Mouse (Mus musculus) embryonic fibroblast, embryonic 13.5 days (primary cell): ENCODE measurements around the gene Dock6. TPM values are rescaled to one million over a fixed set of nuclear protein-coding genes. Genes with fewer than 3 reads are reported as not detected.
"Not testable (repeated sequence)": the region's sequence is repeated elsewhere in the genome, so short reads cannot be mapped to it uniquely, and the experiment has no call there.

Experiments
- H3K27ac ChIP-seq: 2 replicates; pipeline ENCODE4 v1.5.1; 2012; ENCODE audit warnings: low read length, control low read depth, inconsistent platforms; ENCODE audit not compliant: insufficient read depth
- H3K4me1 ChIP-seq: 2 replicates; pipeline ENCODE4 v1.6.1; 2011; ENCODE audit warnings: low read length; ENCODE audit not compliant: control insufficient read depth, insufficient read depth
- H3K4me3 ChIP-seq: 2 replicates; pipeline ENCODE4 v1.5.1; 2011; ENCODE audit warnings: mild to moderate bottlenecking, control low read depth, low read length; ENCODE audit not compliant: insufficient read depth
- CTCF ChIP-seq: IDR thresholded peaks from 2 replicates; pipeline ENCODE4 v1.5.1; 2011; ENCODE audit warnings: mild to moderate bottlenecking, control low read depth, low read length, moderate library complexity, borderline replicate concordance; ENCODE audit not compliant: insufficient read depth
- POLR2A ChIP-seq: IDR thresholded peaks from 2 replicates; pipeline ENCODE4 v1.6.1; 2011; ENCODE audit warnings: low read depth, mild to moderate bottlenecking, control low read depth, low read length, moderate library complexity
- polyA plus RNA-seq: library from polyadenylated mRNA; stranded (reverse); fragments of >200 nt; gene quantifications from 2 replicates; pipeline ENCODE4 v1.2.4, GENCODE M21; 2011; ENCODE audit warnings: low read depth; ENCODE audit not compliant: missing spikeins, insufficient read length

Dock6 gene
- polyA plus RNA-seq, 1 experiment = 18.6 TPM

DNA sequence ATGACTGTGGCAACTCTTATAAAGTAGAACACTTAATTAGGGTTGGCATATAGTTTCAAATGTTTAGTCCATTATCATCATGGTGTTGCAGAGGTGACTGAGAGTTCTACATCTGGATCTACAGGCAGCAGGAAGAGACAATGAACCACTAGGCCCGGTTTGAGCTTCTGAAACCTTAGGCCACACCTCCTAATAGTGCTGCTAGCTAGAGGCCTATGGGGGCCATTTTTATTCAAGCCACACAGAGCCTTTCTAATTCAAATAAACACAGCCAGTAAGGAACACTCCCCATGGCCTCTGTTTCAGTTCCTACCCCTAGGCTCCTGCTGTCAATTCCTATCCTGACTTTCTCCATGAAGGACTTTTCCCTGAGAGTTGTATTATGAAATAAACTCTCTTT is 9.7 kb upstream of the Dock6 start:
- no peaks in the 10 kb centered on the region for H3K4me1 ChIP-seq
- no peak overlapping the region for H3K4me3 ChIP-seq
- TF ChIP-seq POLR2A = no peak
- no peak for TF ChIP-seq CTCF
- H3K27ac ChIP-seq = no peak overlapping the region

GRCm38 (mm10) chr9:21860349-21860748 is 7.9 kb upstream of the Dock6 start:
- H3K4me1 ChIP-seq, H3K27ac ChIP-seq, H3K4me3 ChIP-seq: not testable (repeated sequence)

DNA sequence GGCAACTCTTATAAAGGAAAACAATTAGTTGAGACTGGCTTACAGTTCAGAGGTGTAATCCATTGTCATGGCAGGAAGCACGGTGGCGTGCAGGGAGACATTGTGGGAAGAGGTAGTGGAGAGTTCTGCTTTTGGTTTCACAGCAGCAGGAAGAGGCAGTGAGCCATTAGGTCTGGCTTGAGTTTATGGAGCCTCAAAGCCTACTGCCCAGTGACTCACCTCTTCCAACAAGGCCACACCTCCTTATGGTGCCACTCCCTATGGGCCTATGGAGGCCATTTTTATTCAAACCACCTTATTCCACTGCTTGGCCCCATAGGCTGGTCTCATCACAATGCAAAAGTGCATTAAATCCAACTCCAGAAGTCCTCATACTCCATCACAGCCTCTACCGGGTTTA is 7.2 kb upstream of the Dock6 start:
- no peak for TF ChIP-seq CTCF
- no peak for TF ChIP-seq POLR2A
- no peaks in the 10 kb centered on the region for H3K4me1 ChIP-seq
- no peak overlapping the region for H3K27ac ChIP-seq
- no peak overlapping the region for H3K4me3 ChIP-seq

DNA sequence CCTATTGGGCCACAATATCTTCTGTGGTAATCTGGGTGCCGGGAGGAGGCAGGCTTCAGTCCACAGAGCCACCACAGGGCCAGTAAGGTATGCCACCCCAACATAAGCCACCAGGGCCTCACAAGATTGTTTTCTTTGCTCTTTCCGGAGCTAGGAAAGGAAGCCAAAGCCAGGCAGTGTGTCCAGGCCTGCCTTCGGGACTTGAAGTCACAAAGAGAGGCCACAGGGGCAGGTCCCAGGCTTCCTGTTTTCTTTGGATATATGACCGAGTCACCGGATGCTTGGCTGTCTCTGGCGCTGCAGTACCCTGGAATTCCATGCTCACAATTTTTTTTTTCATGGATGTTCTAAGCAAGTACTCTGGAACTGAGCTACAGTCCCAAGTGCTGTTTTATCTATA is 5.6 kb upstream of the Dock6 start:
- TF ChIP-seq CTCF = no peak
- TF ChIP-seq POLR2A = no peak
- H3K4me3 ChIP-seq = no peak overlapping the region
- no peaks in the 10 kb centered on the region for H3K4me1 ChIP-seq
- H3K27ac ChIP-seq = no peak overlapping the region

- H3K4me1 ChIP-seq = no peaks in the 10 kb centered on the region
- no peak overlapping the region for H3K4me3 ChIP-seq
- TF ChIP-seq CTCF (no peak), POLR2A (no peak)
- H3K27ac ChIP-seq = no peak overlapping the region
Measured at GRCm38 (mm10) chr9:21857501-21857900, 5.1 kb upstream of the Dock6 start.

GRCm38 (mm10) chr9:21854894-21855293 is 2.5 kb upstream of the Dock6 start:
- TF ChIP-seq CTCF = no peak
- no peak for TF ChIP-seq POLR2A
- Histone ChIP-seq H3K4me3 (no peak overlapping the region), H3K4me1 (no peaks in the 10 kb centered on the region), H3K27ac (no peak overlapping the region)

DNA sequence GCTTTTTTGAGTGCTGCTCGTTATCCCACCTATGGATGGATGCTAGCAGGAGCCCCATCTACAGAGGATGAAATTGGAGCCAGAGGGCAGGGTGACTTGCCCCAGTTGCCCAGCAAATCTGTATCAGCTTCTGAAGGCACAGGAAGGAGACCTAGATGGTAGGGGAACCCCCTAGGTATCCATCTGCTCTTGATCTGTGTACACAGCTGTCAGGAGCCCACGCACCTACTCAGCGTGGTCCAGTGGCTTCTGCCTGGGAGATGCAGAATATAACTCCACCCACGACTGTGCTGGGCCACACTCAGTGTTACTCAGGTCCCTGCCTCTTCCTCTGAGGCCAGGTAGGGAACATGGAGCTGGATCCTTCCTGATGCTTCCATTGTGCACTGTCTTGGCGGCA is 1.5 kb upstream of the Dock6 start:
- Histone ChIP-seq H3K4me3 (no peak overlapping the region), H3K4me1 (no peaks in the 10 kb centered on the region), H3K27ac (no peak overlapping the region)
- TF ChIP-seq POLR2A = no peak
- no peak for TF ChIP-seq CTCF

GRCm38 (mm10) chr9:21851084-21851483 is 1.4 kb downstream of the Dock6 start:
- no peak overlapping the region for H3K27ac ChIP-seq
- TF ChIP-seq POLR2A (no peak), CTCF (no peak)
- no peak overlapping the region for H3K4me3 ChIP-seq
- H3K4me1 ChIP-seq = peaks cover 6% of the 10 kb centered on the region

DNA sequence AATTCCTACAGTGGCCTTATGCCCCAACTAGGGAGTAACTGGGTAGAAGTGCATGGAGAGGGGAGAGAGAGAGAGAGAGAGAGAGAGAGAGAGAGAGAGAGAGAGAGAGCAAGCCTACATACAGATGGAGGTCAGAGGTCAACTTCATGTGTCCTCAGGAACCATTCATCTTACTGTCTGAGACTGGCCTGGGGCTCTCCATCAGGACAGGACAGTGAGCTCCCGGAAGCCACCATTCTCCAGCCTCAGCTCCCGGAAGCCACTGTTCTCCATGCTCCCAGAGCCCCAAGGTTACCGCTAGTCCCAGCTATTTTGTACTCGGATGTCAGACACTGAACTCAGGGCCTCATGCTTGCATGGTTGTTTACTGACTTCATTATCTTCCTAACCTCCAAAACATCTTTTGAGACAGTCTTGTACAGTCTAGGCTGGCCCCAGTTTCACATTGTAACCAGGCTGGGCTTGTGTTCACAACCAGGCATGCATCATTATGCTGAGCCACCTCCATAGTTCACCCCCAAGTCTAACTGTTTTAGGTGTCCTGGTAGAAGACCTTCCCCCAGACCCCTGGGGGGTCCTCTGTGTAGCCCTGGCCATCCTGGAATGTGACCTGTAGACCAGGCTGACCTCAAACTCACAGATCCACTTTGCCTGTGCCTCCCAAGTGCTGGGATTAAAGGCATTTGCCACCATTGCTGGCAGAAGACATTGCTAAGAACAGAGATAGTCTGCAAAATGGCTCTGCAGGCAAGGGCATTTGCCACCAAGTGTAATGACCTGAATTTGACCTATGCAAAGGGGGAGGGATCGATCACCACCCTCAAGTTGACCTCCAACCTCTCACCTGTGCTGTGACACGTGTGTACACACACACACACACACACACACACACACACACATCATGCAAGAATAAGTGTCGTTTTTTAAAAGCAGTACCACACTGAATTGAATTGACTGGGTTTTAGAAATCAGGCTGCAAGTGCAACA is 2.5 kb downstream of the Dock6 start:
- Histone ChIP-seq H3K4me1 (peaks cover 6% of the 10 kb centered on the region), H3K4me3 (no peak overlapping the region), H3K27ac (no peak overlapping the region)
- TF ChIP-seq POLR2A (no peak), CTCF (no peak)

GRCm38 (mm10) chr9:21847926-21848325 is 4.5 kb downstream of the Dock6 start:
- Histone ChIP-seq H3K4me1 (peaks cover 6% of the 10 kb centered on the region), H3K4me3 (no peak overlapping the region), H3K27ac (no peak overlapping the region)
- TF ChIP-seq CTCF (no peak), POLR2A (no peak)

- Histone ChIP-seq H3K4me3 (no peak overlapping the region), H3K27ac (no peak overlapping the region), H3K4me1 (peaks cover 6% of the 10 kb centered on the region)
- TF ChIP-seq CTCF = no peak
- no peak for TF ChIP-seq POLR2A
Measured at GRCm38 (mm10) chr9:21847425-21847824, 5.0 kb downstream of the Dock6 start.
